Mouse (Mus musculus): Measurements from ENCODE around the gene Cep83. TPM values are rescaled to one million over a fixed set of nuclear protein-coding genes. Genes with fewer than 3 reads are reported as not detected.

Gene Cep83
- total RNA-seq, 2 experiments from 2014 or later = 15.3 to 17.6 TPM

DNA sequence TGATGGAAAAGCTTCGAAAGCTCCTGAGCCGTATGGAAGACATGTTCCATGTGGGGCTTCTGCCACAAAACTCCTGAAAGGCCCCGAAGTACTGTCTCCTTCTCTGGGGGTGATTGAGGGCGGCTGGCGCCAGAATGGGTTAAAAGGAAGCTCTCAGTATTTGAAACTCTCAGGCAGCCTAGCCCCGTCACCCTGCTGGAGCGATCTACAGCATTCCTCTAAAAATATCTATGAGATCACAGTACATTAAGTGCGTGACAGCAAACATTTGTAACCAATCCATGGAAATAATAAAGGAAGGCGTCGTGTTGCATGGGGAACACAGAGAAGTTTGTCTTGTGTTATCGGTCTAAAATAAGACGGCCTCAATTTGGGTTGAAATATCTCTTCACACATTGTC is 138.0 kb downstream of the Cep83 start:
- no peak for DNase-seq

DNA sequence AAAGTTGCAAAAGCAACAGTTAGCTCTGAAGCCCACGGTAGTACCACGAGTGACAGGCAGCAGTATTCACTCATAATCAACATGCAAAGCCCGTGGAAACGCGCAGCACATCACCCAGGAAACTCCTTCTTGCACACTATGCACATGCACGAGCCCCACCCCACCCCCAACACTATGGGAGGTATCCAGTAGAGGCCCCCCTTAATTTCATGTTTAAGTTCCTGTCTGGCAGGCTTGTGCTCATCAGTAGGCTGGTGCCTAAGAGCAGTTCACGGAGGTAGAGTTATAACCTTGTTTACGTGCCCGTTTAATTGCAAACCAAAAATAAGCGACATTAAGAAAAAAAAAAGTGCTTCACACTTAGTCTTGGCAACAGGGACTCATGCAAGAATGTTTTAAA is 138.9 kb downstream of the Cep83 start:
- DNase-seq = no peak

DNA sequence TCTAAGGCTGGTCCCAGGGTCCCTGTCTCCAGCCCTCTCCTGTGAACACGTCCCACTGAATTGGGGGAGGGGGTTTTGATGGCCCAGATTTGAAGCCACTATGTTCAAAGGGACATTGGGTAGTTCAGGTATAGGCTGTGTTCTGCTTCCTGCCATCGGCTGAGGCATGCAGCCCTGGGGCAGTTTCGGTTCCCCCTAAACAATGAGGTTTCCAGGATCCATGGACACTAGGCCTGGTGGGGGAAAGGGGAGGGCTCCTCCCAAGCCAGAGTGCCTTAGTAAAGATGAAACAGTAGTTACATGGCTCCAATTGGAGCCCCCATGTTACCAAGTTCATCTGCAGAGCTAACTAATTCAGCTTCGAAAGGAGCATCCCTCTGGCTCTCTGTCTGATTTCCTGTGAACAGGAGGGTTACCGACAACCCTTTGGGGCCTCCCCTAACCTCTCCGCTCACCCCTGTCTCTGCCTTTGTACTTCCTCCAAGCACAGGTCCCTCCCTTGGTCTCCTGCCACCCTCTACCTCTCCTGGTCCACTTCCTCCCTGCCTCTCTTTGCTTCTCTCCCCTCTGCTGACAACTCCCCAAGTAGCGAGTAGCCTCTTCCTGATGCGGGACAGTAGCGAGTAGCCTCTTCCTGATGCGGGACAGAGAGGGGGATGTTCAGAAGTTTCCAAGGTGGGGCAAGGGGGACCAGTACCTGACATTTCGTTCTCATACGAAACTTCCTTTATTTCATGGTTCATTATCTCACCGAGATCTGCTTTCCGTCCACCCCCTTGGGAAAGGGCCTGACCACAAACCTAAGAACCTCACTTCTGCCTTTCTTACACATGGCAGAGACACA is 139.7 kb downstream of the Cep83 start:
- DNase-seq = no peak

DNA sequence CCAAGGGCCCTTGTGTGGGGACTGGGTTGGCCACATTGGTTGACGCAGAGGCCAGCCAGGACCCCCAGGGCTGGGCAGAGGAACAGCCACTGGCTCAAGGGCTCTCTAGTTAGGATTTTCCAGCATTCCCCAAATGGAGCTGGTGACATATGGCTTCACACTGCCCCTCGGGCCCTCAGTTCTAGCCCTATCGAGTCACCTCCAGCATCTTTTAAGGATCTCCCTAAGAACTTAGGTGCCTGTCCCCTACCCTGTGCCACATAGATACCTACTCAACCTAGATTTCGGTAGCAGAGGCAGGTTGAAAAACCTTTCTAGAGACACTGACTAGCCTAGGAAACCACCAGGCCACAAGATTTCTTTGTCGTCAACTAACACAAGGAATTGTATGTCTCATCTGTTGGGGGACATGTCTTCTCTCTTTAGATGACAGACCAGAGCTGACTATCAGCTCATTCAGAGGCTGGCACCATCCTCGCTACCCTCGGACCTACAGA is 140.3 kb downstream of the Cep83 start:
- DNase-seq = no peak

DNA sequence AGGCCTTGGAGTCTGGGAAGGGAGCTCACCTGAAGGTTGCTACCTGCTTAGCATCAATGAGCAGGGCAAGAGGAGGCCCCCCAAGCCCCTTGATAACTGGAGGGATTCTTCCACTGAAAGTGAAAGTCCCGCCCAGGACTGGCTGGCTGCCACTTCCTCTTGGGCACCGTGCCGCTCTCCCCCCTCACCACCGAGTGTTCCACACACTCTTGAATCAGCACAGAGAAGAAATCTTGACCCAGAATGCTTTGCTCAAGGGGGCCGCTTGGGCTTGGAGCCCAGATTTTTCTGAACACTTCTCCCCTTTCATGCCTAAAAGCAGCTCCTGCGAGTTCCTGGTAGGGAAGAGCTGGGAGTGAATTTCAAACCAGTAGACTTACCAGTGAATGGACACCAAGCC is 141.0 kb downstream of the Cep83 start:
- peak; percentile 86 for DNase-seq

DNA sequence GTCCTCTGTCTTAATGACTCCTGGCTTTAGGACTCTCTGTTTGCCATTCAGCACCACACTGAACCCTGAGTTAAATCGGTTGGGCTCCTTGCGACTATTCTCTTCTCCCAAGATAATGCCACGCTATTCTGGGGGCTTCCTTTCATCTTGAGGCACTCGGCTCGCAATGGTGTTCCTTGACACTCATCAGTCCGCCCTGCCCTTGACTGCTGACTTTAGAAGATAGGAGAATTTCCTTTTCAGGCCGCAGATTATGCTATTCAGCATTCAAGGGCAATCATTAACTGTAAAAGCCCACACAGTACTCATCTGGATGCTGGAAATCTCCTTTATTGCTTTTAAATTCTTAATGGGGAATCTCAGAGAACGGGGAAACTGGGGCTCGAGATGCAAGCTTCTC is 147.4 kb downstream of the Cep83 start:
- DNase-seq = no peak
